Mouse (Mus musculus): Measurements from ENCODE around the gene Slc1a3. TPM values are rescaled to one million over a fixed set of nuclear protein-coding genes. Genes with fewer than 3 reads are reported as not detected.
"Not testable (repeated sequence)": the region's sequence is repeated elsewhere in the genome, so short reads cannot be mapped to it uniquely, and the experiment has no call there.

Slc1a3 gene
- polyA plus RNA-seq, 1 experiment from 2014 or later = 123 TPM

GRCm38 (mm10) chr15:8721746-8722145 lies 11.2 kb upstream of the Slc1a3 start:
- ATAC-seq (replicated peaks) = no peak
- H3K4me3 ChIP-seq = no peak overlapping the region
- H3K9me3 ChIP-seq = no peaks in the 10 kb centered on the region
- peaks cover 8% of the 10 kb centered on the region for H3K4me1 ChIP-seq
- H3K27ac ChIP-seq (replicated peaks) = no peak overlapping the region
- no peak overlapping the region for H3K9ac ChIP-seq (replicated peaks)
- H3K36me3 ChIP-seq = no peaks in the 10 kb centered on the region
- H3K27me3 ChIP-seq = no peaks in the 10 kb centered on the region
- H3K4me2 ChIP-seq (replicated peaks) = no peak overlapping the region
- 96% methylated on average over 3 of the region's 3 CpGs for WGBS

DNA sequence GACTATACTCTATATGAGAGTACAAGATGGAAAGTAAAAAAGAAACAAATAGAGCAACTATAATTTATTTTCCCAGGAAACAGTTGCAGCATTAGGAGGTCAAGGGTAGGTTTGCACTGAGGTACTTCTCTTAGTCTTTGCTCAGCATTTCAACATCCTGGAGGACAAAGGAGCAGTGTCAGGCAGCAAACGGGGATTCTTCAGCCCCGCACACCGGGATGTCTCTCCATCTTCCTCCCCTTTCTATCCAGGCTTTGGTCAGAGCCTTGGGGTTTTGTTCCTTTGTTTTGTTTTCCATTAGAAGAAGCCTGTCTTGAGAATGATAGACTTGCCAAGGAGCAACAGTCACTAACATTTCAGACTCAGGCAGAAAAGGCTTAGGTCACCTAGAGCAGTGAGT lies 10.4 kb upstream of the Slc1a3 start:
- no peak overlapping the region for H3K27ac ChIP-seq (replicated peaks)
- 37% methylated on average over 3 of the region's 3 CpGs for WGBS
- no peak overlapping the region for H3K4me2 ChIP-seq (replicated peaks)
- peaks cover 14% of the 10 kb centered on the region for H3K4me1 ChIP-seq
- H3K36me3 ChIP-seq = no peaks in the 10 kb centered on the region
- H3K9me3 ChIP-seq = no peaks in the 10 kb centered on the region
- H3K27me3 ChIP-seq = no peaks in the 10 kb centered on the region
- no peak for ATAC-seq (replicated peaks)
- no peak overlapping the region for H3K4me3 ChIP-seq
- no peak overlapping the region for H3K9ac ChIP-seq (replicated peaks)

DNA sequence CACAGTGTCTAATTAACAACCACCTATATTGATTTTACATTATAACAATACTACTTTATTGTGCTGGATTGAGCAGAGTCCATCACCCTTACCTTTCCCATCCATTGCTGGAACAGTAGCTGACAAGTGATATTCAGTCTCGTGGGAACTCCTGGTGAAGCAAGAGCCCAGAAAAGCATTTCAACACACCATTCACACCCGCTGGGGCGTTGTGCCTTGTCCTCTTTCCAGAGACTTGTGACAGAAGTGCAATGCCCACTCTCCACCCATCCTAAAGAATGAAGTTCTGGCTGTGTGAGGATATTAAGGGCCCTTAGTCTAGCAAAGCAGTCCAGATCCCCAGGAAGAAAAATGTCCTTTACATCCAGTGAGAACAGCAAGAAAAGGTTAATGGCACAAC lies 7.9 kb upstream of the Slc1a3 start:
- no peak for ATAC-seq (replicated peaks)
- Histone ChIP-seq H3K27ac (replicated peaks) (no peak overlapping the region), H3K27me3 (no peaks in the 10 kb centered on the region), H3K4me2 (replicated peaks) (no peak overlapping the region), H3K9ac (replicated peaks) (no peak overlapping the region), H3K9me3 (no peaks in the 10 kb centered on the region), H3K4me1 (peaks cover 14% of the 10 kb centered on the region), H3K36me3 (no peaks in the 10 kb centered on the region), H3K4me3 (no peak overlapping the region)
- WGBS = 74% methylated on average over 3 of the region's 3 CpGs

- H3K27ac ChIP-seq (replicated peaks) = peak overlapping the region; percentile 14; the same call in 1 of the 2 replicates
Measured at GRCm38 (mm10) chr15:8717021-8717571, 6.5 kb upstream of the Slc1a3 start.

DNA sequence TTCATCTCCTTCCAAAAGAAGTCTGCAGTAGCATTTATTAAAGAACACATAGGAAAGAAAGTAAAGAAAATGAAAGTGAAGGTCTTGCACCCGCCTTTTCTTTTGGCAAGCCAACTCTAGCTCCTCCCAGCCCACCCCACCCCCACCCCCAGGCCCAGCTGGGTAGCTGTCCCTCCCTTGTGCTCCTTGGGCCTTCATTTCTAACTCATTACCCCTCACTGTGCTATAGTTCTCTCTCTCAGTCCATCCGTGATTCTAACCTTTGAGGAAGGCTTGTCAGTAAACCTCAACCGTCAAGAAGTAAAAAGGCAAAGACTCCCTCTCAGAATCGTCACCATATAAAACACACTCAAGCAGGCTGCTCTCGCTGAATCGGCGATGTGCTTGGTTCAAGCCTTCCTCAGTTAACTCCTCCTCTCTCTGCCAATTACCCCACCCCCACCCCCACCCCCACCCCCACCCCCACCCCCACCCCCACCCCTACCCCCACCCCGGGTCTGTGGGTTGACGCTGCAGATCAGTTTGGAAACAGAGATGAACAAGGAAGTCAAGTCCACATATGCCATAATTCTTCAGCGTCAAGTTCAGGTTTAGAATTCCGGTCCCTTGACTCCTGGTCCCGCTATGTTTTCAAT lies 5.9 kb upstream of the Slc1a3 start:
- Histone ChIP-seq H3K9me3 (no peaks in the 10 kb centered on the region), H3K27ac (replicated peaks) (peak overlapping the region; percentile 14), H3K27me3 (no peaks in the 10 kb centered on the region), H3K9ac (replicated peaks) (no peak overlapping the region), H3K4me1 (peaks cover 21% of the 10 kb centered on the region), H3K4me2 (replicated peaks) (peak overlapping the region; percentile 14), H3K36me3 (no peaks in the 10 kb centered on the region), H3K4me3 (no peak overlapping the region)
- 4% methylated on average over 12 of the region's 12 CpGs for WGBS
- peak; percentile 51 for ATAC-seq (replicated peaks)

More at GRCm38 (mm10) chr15:8717021-8717571, 6.5 kb upstream of the Slc1a3 start:
- Histone ChIP-seq H3K4me1 (peaks cover 14% of the 10 kb centered on the region), H3K9me3 (no peaks in the 10 kb centered on the region), H3K9ac (replicated peaks) (no peak overlapping the region), H3K36me3 (no peaks in the 10 kb centered on the region), H3K27me3 (no peaks in the 10 kb centered on the region), H3K4me3 (no peak overlapping the region), H3K4me2 (replicated peaks) (peak overlapping the region; percentile 14)
- ATAC-seq (replicated peaks) = peak; percentile 78
- 5% methylated on average over 6 of the region's 6 CpGs for WGBS

GRCm38 (mm10) chr15:8715666-8716065 lies 5.1 kb upstream of the Slc1a3 start:
- no peak overlapping the region for H3K4me3 ChIP-seq
- no peak overlapping the region for H3K27ac ChIP-seq (replicated peaks)
- peaks cover 26% of the 10 kb centered on the region for H3K4me1 ChIP-seq
- H3K27me3 ChIP-seq = no peaks in the 10 kb centered on the region
- no peak for ATAC-seq (replicated peaks)
- no peaks in the 10 kb centered on the region for H3K36me3 ChIP-seq
- H3K9ac ChIP-seq (replicated peaks) = no peak overlapping the region
- no peaks in the 10 kb centered on the region for H3K9me3 ChIP-seq
- H3K4me2 ChIP-seq (replicated peaks) = no peak overlapping the region

DNA sequence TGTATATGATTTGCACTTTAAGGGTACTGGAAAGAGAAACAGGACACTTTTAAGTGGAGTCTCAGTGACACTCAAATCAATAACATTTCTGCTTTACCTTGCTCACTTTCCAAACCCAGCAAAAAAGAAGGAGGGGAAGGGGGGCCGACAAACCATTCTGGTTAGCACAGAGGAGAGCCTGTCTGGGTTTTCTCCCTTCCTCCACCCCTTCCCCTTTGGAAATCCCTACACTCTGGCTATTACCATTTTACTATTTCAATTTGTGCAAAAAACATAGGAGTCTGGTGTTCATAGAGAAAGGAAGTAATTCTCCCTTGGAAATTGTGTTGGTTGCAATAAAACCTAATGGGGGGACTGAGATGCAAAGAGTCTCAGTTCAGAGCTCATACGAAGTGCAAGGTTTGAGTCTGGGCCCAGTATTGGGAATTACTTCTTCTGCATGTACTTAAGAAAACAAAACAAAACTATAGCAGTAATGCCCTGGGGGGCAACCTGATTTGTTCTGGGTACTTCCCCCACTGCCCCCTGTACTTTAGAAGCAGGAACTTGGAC lies 1.9 kb upstream of the Slc1a3 start:
- Histone ChIP-seq H3K4me1 (peaks cover 35% of the 10 kb centered on the region), H3K27me3 (no peaks in the 10 kb centered on the region), H3K9me3 (no peaks in the 10 kb centered on the region), H3K9ac (replicated peaks) (no peak overlapping the region), H3K4me2 (replicated peaks) (no peak overlapping the region), H3K27ac (replicated peaks) (no peak overlapping the region), H3K4me3 (no peak overlapping the region), H3K36me3 (no peaks in the 10 kb centered on the region)
- no peak for ATAC-seq (replicated peaks)
- 78% methylated on average over 2 of the region's 2 CpGs for WGBS

DNA sequence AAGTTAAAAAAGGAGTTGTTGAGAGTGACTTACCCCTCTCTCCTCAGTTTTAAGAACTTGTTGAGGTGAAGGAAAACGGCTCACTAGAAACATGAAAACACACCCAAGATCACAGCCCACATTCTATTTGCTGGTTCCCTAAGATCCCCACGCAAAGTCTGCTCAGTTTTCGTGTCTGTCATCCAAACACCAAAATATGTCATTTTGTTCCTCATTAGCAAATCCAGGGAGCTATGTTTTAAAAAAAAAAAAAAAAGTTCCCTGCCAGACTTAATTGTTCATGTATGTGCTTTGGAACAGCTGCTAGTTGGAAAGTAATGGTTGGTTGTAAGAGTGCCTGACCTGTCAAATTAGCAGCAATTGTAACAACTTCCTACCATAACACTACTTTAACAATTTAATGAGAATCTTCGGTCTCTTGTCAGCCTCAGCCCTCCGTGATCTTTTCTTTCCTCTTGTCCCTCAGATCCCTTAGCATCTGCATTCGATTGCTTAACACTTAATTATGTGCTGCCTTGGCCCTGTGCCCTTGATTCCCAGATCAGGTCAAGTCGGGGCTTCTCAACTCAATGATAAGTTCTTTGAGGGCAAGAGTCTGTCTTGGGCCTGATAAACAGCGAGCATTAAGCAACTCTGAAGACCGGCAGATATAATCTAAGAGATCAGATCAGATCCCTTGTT lies 1.2 kb upstream of the Slc1a3 start:
- WGBS = 48% methylated on average over 9 of the region's 9 CpGs
- no peak overlapping the region for H3K4me2 ChIP-seq (replicated peaks)
- H3K4me1 ChIP-seq = peaks cover 28% of the 10 kb centered on the region
- no peak for ATAC-seq (replicated peaks)
- no peak overlapping the region for H3K9ac ChIP-seq (replicated peaks)
- H3K36me3 ChIP-seq = no peaks in the 10 kb centered on the region
- no peaks in the 10 kb centered on the region for H3K9me3 ChIP-seq
- no peak overlapping the region for H3K4me3 ChIP-seq
- no peaks in the 10 kb centered on the region for H3K27me3 ChIP-seq
- no peak overlapping the region for H3K27ac ChIP-seq (replicated peaks)

DNA sequence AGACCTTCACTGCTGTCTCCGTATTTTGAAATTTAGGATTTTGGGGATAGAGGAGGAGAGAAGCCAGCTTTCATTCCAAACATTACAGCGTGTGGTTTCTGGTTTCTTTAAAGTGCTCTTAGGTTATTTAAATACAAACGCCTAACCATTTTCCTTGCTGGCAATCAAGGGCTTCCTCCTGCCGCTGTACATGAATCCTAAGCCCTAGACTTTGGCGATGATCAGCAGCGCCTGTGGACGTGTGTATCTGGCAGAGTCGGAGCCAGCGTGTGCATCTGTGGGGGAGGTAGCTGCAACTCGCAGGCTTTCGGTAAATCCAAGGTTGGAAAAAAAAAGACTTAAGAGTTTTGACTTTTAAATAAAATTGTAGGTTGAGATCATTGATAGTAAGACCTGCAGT lies 986 bp downstream of the Slc1a3 start:
- Histone ChIP-seq H3K4me3 (peak overlapping the region; percentile 75), H3K27ac (replicated peaks) (0 out of 2 replicates have a peak overlapping the region, but pooled peaks have one; percentile 27), H3K36me3 (no peaks in the 10 kb centered on the region), H3K4me2 (replicated peaks) (peak overlapping the region; percentile 97), H3K9ac (replicated peaks) (peak overlapping the region; percentile 58), H3K27me3 (no peaks in the 10 kb centered on the region), H3K9me3 (no peaks in the 10 kb centered on the region), H3K4me1 (peaks cover 24% of the 10 kb centered on the region)
- peak; percentile 73 for ATAC-seq (replicated peaks)
- WGBS = 2% methylated on average over 11 of the region's 11 CpGs

DNA sequence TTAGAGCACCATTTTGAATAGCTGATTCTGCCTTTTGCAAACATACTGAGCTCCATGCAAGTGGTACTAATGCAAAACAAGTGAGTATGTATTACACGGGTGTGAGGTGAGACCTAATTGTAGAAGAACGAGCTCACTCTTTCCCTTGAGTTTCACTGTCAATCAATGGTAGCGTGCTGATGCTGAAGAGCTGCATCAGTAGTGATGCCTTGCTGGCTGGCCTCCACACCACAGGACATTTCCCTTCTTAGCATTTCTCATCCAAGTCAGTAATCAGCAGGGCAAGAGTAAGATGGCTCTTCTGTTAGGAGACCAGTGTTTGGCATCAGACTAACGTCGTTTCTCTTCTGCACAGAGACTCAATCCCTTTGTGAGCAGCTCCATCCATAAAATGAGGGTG lies 4.0 kb downstream of the Slc1a3 start:
- H3K9me3 ChIP-seq = no peaks in the 10 kb centered on the region
- ATAC-seq (replicated peaks) = no peak
- peaks cover 19% of the 10 kb centered on the region for H3K4me1 ChIP-seq
- no peak overlapping the region for H3K4me3 ChIP-seq
- no peaks in the 10 kb centered on the region for H3K27me3 ChIP-seq
- 0 out of 2 replicates have a peak overlapping the region, but pooled peaks have one; percentile 2 for H3K27ac ChIP-seq (replicated peaks)
- H3K9ac ChIP-seq (replicated peaks) = no peak overlapping the region
- WGBS = 65% methylated on average over 5 of the region's 5 CpGs
- H3K4me2 ChIP-seq (replicated peaks) = no peak overlapping the region
- no peaks in the 10 kb centered on the region for H3K36me3 ChIP-seq

GRCm38 (mm10) chr15:8706178-8706577 lies 4.4 kb downstream of the Slc1a3 start:
- Histone ChIP-seq H3K27ac (replicated peaks) (0 out of 2 replicates have a peak overlapping the region, but pooled peaks have one; percentile 2), H3K4me2 (replicated peaks) (no peak overlapping the region), H3K9me3 (no peaks in the 10 kb centered on the region), H3K4me3 (no peak overlapping the region), H3K27me3 (no peaks in the 10 kb centered on the region), H3K36me3 (no peaks in the 10 kb centered on the region), H3K4me1 (peaks cover 15% of the 10 kb centered on the region; the same call in 1 of the 2 replicates), H3K9ac (replicated peaks) (no peak overlapping the region)
- no peak for ATAC-seq (replicated peaks)
- 55% methylated on average over 4 of the region's 4 CpGs for WGBS

- H3K4me2 ChIP-seq (replicated peaks); H3K27me3 ChIP-seq; ATAC-seq (replicated peaks); H3K9ac ChIP-seq (replicated peaks); H3K27ac ChIP-seq (replicated peaks); H3K4me3 ChIP-seq; H3K9me3 ChIP-seq; H3K36me3 ChIP-seq: not testable (repeated sequence)
- H3K4me1 ChIP-seq = peaks cover 11% of the 10 kb centered on the region; the same call in 1 of the 2 replicates
- 88% methylated on average over 1 of the region's 1 CpGs for WGBS
Measured at GRCm38 (mm10) chr15:8705560-8705959, 5.0 kb downstream of the Slc1a3 start.
